Mouse (Mus musculus): ENCODE measurements around the gene Nfib. TPM values are rescaled to one million over a fixed set of nuclear protein-coding genes. Genes with fewer than 3 reads are reported as not detected.

Nfib gene
- total RNA-seq, 2 experiments from 2014 or later, result 216 to 233 TPM

DNA sequence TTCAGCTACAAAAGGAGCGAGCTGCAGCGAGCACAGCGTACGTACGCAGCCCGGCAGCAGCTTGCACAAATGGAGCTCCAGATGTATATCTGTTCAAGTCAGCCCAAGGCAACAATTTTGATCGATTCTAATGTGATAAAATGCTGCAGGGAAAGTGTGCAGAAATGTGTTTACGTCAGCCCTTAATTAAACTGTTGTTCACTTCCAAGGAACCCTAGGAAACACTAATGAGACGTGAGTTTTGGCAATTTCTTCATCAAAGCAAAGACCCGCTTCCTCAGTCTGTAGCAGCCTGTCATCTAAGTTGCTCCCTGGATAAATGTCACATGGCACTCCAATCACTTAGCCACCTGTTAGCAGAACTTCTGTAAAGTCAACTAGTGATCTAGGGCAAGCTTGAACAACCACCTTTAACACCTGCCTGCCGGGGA, 368.6 kb downstream of the Nfib start:
- DNase-seq, result no peak
- intact Hi-C loops (cut with DNase I), result no loop called here

DNA sequence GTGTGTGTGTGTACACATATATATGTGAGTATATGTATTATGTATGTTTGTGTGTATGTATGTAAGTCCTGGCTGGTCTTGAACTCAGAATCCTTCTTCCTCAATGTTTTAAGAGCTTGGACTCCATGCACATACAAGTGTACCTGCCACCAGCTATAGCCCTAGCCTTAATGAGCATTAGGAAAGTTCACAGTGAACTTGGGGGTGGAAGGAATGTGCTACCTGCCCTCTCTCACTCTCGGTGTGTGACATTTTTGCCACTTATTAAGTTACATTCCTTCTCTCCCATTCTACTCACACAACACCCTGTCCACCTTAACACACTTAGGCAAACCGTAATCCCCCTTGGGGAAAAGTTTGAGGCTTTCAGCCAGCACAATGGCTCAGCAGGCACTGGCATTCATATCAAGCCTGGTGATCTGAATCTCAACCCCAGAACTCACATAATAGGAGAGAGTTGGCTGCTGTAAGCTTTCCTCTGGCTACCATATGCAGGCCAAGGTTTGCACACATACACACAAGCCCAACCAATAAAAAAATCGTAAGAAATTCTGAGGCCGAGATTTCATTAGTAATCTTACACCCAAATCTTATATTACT, 370.2 kb downstream of the Nfib start:
- no peak for DNase-seq
- intact Hi-C loops (cut with DNase I), result no loop called here

- intact Hi-C loops (cut with DNase I), result no loop called here
- no peak for DNase-seq
Observed at GRCm38 (mm10) chr4:82333413-82333812, 372.1 kb downstream of the Nfib start.

GRCm38 (mm10) chr4:82330095-82330494, 375.5 kb downstream of the Nfib start:
- intact Hi-C loops (cut with DNase I), result no loop called here
- no peak for DNase-seq

GRCm38 (mm10) chr4:82326140-82326529, 379.4 kb downstream of the Nfib start:
- intact Hi-C loops (cut with DNase I), result no loop called here
- DNase-seq, result no peak

GRCm38 (mm10) chr4:82325409-82326139, 380.0 kb downstream of the Nfib start:
- intact Hi-C loops (cut with DNase I), result no loop called here
- DNase-seq, result no peak

DNA sequence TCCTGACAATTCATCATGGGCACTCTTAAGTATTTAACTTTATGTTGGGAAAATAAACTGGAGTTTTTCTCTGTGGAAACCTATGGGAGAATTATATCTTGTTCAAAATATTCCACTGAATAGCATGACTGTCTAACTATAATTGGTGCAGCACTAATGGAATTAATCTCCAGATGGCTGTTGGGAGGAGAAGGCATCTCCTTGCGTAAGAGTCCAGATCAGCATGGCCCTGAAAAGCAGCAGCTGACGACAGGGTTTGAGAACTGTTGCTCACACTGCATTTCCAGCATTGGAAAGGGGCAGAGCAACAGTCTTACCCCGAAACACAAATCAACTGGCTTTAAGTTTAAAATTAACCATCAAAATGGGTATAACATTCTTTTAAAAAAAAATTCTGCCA, 380.6 kb downstream of the Nfib start:
- intact Hi-C loops (cut with DNase I), result no loop called here
- DNase-seq, result no peak

- DNase-seq, result no peak
- intact Hi-C loops (cut with DNase I), result no loop called here
Observed at GRCm38 (mm10) chr4:82321008-82321407, 384.5 kb downstream of the Nfib start.

GRCm38 (mm10) chr4:82319388-82319787, 386.2 kb downstream of the Nfib start:
- intact Hi-C loops (cut with DNase I), result no loop called here
- no peak for DNase-seq

DNA sequence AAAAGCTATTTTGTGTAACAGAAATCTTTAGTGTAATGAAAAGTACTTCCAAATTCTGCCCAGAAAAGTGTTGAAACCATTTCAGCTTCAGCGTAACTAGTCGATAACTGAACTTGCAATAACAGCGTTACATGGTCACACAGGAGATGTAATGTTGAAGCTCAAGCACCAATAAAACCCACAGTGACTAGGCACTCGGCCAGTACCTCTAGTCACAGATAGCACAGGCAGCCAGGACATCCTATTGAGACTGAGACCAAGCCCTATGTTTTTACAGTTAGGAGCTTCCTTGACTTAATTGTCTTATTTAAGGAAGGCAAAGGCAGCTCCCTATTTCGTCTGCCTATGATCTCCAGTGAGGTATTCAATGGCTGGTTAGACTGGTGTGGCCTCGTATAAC, 389.4 kb downstream of the Nfib start:
- intact Hi-C loops (cut with DNase I), result no loop called here
- peak; percentile 17 for DNase-seq

DNA sequence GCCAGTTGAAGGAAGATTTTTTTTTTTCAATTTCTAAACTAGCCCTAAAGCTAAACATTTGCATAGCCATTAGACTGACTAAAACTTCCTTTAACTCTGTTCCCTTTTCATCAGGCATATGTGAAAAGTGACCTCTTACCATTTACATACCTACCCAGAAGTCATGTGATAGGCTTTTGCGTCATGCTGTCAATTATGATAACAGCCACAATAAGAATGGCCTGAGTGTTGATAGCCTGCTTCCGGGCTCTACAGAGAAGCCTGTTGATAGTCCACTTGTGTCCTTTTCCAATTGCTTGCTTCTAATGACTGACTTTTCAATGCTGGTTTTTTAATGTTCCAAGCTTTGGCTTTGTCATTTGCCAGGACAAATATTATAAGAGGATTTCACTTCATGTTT, 389.8 kb downstream of the Nfib start:
- no peak for DNase-seq
- intact Hi-C loops (cut with DNase I), result no loop called here

DNA sequence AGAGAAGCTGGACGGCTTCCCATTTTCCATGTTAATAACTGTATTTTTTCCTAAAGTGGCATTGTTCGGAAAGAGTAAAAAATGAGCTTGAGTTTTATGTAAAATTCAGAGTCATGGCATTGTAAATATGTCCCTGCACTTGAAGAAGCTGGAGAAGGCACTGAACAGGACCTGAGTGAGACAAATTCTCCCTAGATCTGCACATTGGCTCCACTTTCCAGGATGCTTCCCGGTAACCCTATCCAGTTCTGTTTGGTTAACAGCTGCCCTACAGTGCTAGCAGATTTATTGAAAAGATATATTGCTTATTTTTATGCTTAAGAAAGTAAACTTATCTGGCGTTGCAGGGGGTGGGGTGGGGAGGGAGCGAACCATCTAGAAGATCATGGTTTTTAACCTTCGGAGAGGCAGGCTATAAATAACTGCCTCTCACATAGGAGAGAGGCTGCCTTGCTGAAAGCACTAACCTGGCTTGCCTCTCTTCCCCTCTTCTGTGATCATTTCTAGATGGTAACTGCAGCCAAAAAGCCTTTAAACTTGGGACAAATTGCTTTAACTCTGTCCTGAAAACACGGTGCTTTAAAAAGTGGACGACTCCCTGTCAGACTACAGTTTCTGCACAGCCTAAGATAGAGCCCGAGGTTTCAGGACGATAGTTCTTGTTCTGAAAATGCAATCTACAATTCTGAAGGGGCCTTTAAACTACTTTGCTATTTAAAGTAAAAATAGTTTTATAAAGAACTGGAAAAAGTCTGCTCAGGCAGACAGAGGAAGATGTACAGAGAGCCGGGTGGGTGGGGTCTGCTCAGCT, 394.4 kb downstream of the Nfib start:
- intact Hi-C loops (cut with DNase I), result no loop called here
- no peak for DNase-seq

DNA sequence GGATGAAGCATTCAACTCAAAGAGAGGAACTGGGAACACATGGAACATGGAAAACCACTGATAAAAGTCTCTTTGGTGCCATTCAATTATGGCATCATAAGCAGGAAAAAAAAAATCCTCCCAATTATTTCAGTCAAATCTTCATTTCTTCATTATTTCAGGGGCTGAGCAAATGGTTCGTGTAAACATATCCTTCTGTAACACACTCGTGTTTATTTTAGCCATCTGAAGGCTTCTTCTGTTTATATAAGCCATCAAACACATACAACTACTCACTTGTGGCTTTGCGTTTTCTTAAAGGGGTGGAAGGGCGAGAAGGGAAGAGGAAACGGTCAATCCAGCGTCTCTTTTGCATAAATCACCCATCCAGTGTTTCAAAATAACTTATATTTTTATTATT, 399.5 kb downstream of the Nfib start:
- intact Hi-C loops (cut with DNase I), result loop anchor here (10.0 kb wide), 1 partner anchor 199 kb away; no protein-coding TSS in a partner anchor
- DNase-seq, result no peak

DNA sequence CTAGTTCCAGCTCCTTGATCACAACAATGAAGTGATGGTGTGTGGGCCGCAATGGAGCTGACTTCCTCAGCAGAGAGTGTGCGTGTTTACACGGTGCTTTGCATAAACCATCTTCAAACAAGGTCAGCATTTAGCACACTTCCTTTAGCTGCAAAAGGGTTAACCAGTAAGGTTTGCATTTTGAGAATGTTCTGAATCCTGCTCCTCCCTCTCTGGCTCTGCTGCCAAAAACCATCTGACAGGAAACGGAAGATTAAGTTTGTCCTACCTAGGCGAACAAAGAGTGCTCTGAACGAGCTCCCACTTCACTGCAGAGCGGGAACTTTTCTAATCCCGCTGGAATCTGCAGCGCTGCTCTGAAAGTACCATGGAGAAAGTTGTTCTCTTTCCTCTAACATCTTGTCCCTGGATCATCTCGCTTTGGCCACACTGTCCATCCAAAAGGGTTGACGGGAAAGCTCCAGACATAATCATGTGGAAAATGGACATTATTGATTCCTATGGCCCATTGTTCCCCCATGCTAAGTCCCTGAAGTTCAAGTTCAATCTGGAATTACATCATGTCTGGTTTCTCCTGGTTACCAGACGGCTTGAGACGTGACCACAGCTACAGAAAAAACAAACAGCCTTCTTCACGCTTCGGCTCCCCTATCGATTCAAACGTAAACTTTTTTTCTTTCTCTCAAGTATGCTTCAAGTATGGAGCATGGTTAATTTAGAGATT, 401.2 kb downstream of the Nfib start:
- DNase-seq, result peak; percentile 20

GRCm38 (mm10) chr4:82303362-82303900, 402.1 kb downstream of the Nfib start:
- intact Hi-C loops (cut with DNase I), result loop anchor here (10.0 kb wide), 1 partner anchor 201 kb away; no protein-coding TSS in a partner anchor
- DNase-seq, result no peak

More for the DNA sequence above, 401.2 kb downstream of the Nfib start:
- intact Hi-C loops (cut with DNase I), result loop anchor here (10.0 kb wide), 1 partner anchor 200 kb away; no protein-coding TSS in a partner anchor

GRCm38 (mm10) chr4:82302901-82303300, 402.6 kb downstream of the Nfib start:
- DNase-seq, result no peak
- intact Hi-C loops (cut with DNase I), result loop anchor here (10.0 kb wide), 1 partner anchor 202 kb away; no protein-coding TSS in a partner anchor

DNA sequence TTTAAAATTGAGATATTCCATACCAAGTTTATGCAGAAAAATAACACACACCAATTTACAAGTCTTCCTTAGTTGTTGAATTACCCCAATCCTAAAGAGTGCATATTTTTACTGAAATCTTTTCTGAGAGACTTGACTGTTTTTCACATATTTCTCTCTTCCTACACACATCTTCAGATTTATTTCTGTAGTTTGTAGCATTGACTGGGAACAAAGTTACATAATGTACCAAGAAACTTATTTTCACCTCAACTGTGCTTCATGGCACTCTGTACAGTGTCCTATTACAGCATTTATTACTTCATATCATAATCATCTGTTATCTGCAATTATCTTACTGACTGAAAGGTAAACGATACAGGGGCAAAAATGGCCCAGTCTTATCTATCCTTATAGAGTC, 406.9 kb downstream of the Nfib start:
- DNase-seq, result no peak
- intact Hi-C loops (cut with DNase I), result no loop called here

- DNase-seq, result no peak
- intact Hi-C loops (cut with DNase I), result no loop called here
Observed at GRCm38 (mm10) chr4:82297562-82297961, 408.0 kb downstream of the Nfib start.

DNA sequence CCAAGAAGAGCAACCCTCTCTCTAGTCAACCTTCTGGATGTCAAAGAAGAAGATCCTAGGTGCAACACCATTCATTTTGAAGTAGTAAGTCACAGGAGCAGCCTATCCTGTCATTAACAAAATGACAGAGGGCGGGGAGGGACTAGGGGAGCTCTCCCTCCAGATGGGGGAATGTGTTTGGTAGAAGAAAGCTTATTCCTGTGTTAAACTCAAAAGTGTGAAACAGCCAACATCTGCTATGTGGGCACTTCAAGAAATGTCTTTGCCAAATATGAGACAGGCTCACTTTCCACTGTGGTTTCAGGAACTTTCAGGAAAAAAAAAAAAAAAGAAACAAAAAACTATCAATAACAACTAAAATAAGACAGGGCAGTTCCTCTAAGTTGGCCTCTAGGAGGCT, 411.5 kb downstream of the Nfib start:
- no peak for DNase-seq

GRCm38 (mm10) chr4:82291174-82291847, 414.2 kb downstream of the Nfib start:
- intact Hi-C loops (cut with DNase I), result no loop called here
- no peak for DNase-seq

More for the DNA sequence above, 411.5 kb downstream of the Nfib start:
- intact Hi-C loops (cut with DNase I), result no loop called here

Measured in left cerebral cortex, postnatal 4 days (tissue).